Mouse (Mus musculus) heart, embryonic 14.5 days (tissue): ENCODE measurements around the gene Ccdc30. TPM values are rescaled to one million over a fixed set of nuclear protein-coding genes. Genes with fewer than 3 reads are reported as not detected.

Experiments
- ATAC-seq: fragments of 200-750 bp; cut with Nextera tagmentation; 2 replicates; pipeline ENCODE4 v1.8.0; 2017; ENCODE audit warnings: low read depth, moderate TSS enrichment; ENCODE audit not compliant: insufficient number of reproducible peaks, insufficient read depth, low FRiP score
- H3K27ac ChIP-seq, 2 experiments: fragments of 200-500 bp in 1 of 2; fragments of 300-500 bp in 1 of 2; sonication (generic) in 1 of 2; replicated peaks in 1 of 2; 2 replicates each; pipeline ENCODE4 v1.5.1; 2012 to 2014; ENCODE audit warnings: low read depth in 2 of 2, low read length in 2 of 2, control low read depth in 1 of 2, mild to moderate bottlenecking in 1 of 2, mixed read lengths in 1 of 2; ENCODE audit not compliant: control insufficient read depth in 1 of 2, insufficient read depth in 1 of 2
- H3K27me3 ChIP-seq: fragments of 300-500 bp; sonication (generic); 2 replicates; pipeline ENCODE4 v1.6.1; 2014; ENCODE audit warnings: mild to moderate bottlenecking, low read length, control low read depth; ENCODE audit not compliant: control insufficient read depth, insufficient read depth
- H3K36me3 ChIP-seq: fragments of 300-500 bp; sonication (generic); 2 replicates; pipeline ENCODE4 v1.6.1; 2014; ENCODE audit warnings: mild to moderate bottlenecking, control low read depth, low read length, mixed read lengths; ENCODE audit not compliant: control insufficient read depth, insufficient read depth
- H3K4me1 ChIP-seq, 2 experiments: fragments of 200-500 bp in 1 of 2; fragments of 300-500 bp in 1 of 2; sonication (generic) in 1 of 2; 2 replicates each; pipeline ENCODE4 v1.6.1; 2012 to 2014; ENCODE audit warnings: low read length in 2 of 2, control low read depth in 1 of 2, mixed read lengths in 1 of 2; ENCODE audit not compliant: control insufficient read depth in 2 of 2, insufficient read depth in 2 of 2
- H3K4me2 ChIP-seq: fragments of 300-500 bp; sonication (generic); 2 replicates; pipeline ENCODE4 v1.6.1; 2014; ENCODE audit warnings: mild to moderate bottlenecking, low read length
- H3K4me3 ChIP-seq, 2 experiments: fragments of 200-500 bp in 1 of 2; fragments of 300-500 bp in 1 of 2; sonication (generic) in 1 of 2; 2 replicates each; pipeline ENCODE4 v1.5.1; 2012 to 2014; ENCODE audit warnings: low read length in 2 of 2, mild to moderate bottlenecking in 2 of 2, control low read depth in 1 of 2, low read depth in 1 of 2, moderate library complexity in 1 of 2; ENCODE audit not compliant: control insufficient read depth in 1 of 2, insufficient read depth in 1 of 2
- H3K9ac ChIP-seq: fragments of 300-500 bp; sonication (generic); 2 replicates; pipeline ENCODE4 v1.6.1; 2014; ENCODE audit warnings: mild to moderate bottlenecking, low read length
- H3K9me3 ChIP-seq: fragments of 300-500 bp; sonication (generic); 2 replicates; pipeline ENCODE4 v1.6.1; 2016; ENCODE audit warnings: low read length, control low read depth; ENCODE audit not compliant: control insufficient read depth
- WGBS: fragments of 180-500 bp; shearing (Covaris S2); extraction: QIAGEN DNeasy Blood & Tissue Kit; methylation state at CpG from one replicate; pipeline ENCODE4 v1.1.7; 2014; 5-methylcytosine and 5-hydroxymethylcytosine counted together
- polyA plus RNA-seq: library from polyadenylated mRNA; unstranded; fragments of >200 nt; fragmentation: Nextera tagmentation; extraction: Ambion mirVana; gene quantifications from 2 replicates; pipeline ENCODE4 v1.2.1, GENCODE M21; 2014

The Ccdc30 gene
- polyA plus RNA-seq, 1 experiment from 2014 or later: 4.6 TPM

- peaks cover 6 to 17% of the 10 kb centered on the region in 2 experiments for H3K4me1 ChIP-seq
- WGBS: 48% methylated on average over 5 of the region's 5 CpGs
- no peak overlapping the region for H3K4me3 ChIP-seq
- 0 out of 2 replicates have a peak overlapping the region, but pooled peaks have one; percentile 8 for H3K4me2 ChIP-seq
- H3K27me3 ChIP-seq: no peaks in the 10 kb centered on the region
- H3K27ac ChIP-seq: no peak overlapping the region
- H3K9ac ChIP-seq: 0 out of 2 replicates have a peak overlapping the region, but pooled peaks have one; percentile 30
- peaks cover 4% of the 10 kb centered on the region; the same call in 1 of the 2 replicates for H3K9me3 ChIP-seq
- H3K36me3 ChIP-seq: no peaks in the 10 kb centered on the region
- ATAC-seq: no peak
Observed at GRCm38 (mm10) chr4:119453128-119453527, 37.8 kb upstream of the Ccdc30 start.

- H3K4me1 ChIP-seq: peaks cover 6 to 13% of the 10 kb centered on the region in 2 experiments
- no peaks in the 10 kb centered on the region for H3K27me3 ChIP-seq
- 67% methylated on average over 7 of the region's 7 CpGs for WGBS
- H3K36me3 ChIP-seq: no peaks in the 10 kb centered on the region
- peaks cover 3% of the 10 kb centered on the region; the same call in 1 of the 2 replicates for H3K9me3 ChIP-seq
- no peak overlapping the region for H3K9ac ChIP-seq
- no peak overlapping the region for H3K4me2 ChIP-seq
- ATAC-seq: no peak
- H3K27ac ChIP-seq: no peak overlapping the region
- no peak overlapping the region for H3K4me3 ChIP-seq
Observed at GRCm38 (mm10) chr4:119450436-119450835, 35.1 kb upstream of the Ccdc30 start.

- H3K4me3 ChIP-seq: no peak overlapping the region
- H3K9ac ChIP-seq: no peak overlapping the region
- WGBS: 78% methylated on average over 3 of the region's 3 CpGs
- no peak for ATAC-seq
- no peaks in the 10 kb centered on the region for H3K36me3 ChIP-seq
- peaks cover 0 to 4% of the 10 kb centered on the region in 2 experiments; a peak in 1 of 4 replicates for H3K4me1 ChIP-seq
- H3K4me2 ChIP-seq: no peak overlapping the region
- no peaks in the 10 kb centered on the region for H3K27me3 ChIP-seq
- H3K9me3 ChIP-seq: no peaks in the 10 kb centered on the region
- H3K27ac ChIP-seq: no peak overlapping the region
Observed at GRCm38 (mm10) chr4:119447786-119448185, 32.5 kb upstream of the Ccdc30 start.

DNA sequence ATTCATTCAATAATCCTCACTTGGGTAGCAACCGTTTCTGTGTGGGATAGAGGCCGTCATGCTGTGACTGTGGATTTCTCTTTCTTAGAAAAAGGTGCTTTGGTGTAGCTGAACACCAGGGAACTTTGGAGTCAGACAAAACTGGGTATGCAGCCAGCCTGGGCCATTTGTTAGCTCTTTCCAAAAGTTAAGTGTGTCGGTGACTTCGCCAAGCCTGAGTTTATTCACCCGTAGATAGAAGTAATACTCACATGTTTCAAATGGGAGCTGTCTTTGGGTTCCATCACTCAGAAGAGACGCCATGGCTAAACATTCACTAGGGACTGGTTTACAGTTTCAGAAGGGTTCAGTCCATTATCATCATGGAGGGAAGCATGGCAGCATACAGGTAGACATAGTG lies 31.9 kb upstream of the Ccdc30 start:
- H3K9me3 ChIP-seq: no peaks in the 10 kb centered on the region
- no peaks in the 10 kb centered on the region for H3K36me3 ChIP-seq
- H3K27ac ChIP-seq: no peak overlapping the region
- no peaks in the 10 kb centered on the region for H3K27me3 ChIP-seq
- H3K9ac ChIP-seq: no peak overlapping the region
- no peak overlapping the region for H3K4me3 ChIP-seq
- 89% methylated on average over 6 of the region's 6 CpGs for WGBS
- H3K4me1 ChIP-seq: peaks cover 0 to 2% of the 10 kb centered on the region in 2 experiments; a peak in 1 of 4 replicates
- H3K4me2 ChIP-seq: no peak overlapping the region
- no peak for ATAC-seq

GRCm38 (mm10) chr4:119442539-119442938 lies 27.2 kb upstream of the Ccdc30 start:
- 51% methylated on average over 6 of the region's 6 CpGs for WGBS
- H3K36me3 ChIP-seq: no peaks in the 10 kb centered on the region
- ATAC-seq: no peak
- H3K4me3 ChIP-seq: no peak overlapping the region
- H3K27ac ChIP-seq: no peak overlapping the region
- no peaks in the 10 kb centered on the region for H3K9me3 ChIP-seq
- no peak overlapping the region for H3K9ac ChIP-seq
- H3K27me3 ChIP-seq: no peaks in the 10 kb centered on the region
- no peak overlapping the region for H3K4me2 ChIP-seq
- H3K4me1 ChIP-seq: peaks cover 0 to 2% of the 10 kb centered on the region in 2 experiments; a peak in 1 of 4 replicates

GRCm38 (mm10) chr4:119441836-119442235 lies 26.5 kb upstream of the Ccdc30 start:
- Histone ChIP-seq H3K36me3 (no peaks in the 10 kb centered on the region), H3K27me3 (no peaks in the 10 kb centered on the region), H3K9me3 (no peaks in the 10 kb centered on the region), H3K4me2 (no peak overlapping the region), H3K4me1 (peaks cover 0 to 2% of the 10 kb centered on the region in 2 experiments; a peak in 1 of 4 replicates), H3K9ac (no peak overlapping the region), H3K27ac (no peak overlapping the region), H3K4me3 (no peak overlapping the region)
- no peak for ATAC-seq
- WGBS: 83% methylated on average over 4 of the region's 4 CpGs

DNA sequence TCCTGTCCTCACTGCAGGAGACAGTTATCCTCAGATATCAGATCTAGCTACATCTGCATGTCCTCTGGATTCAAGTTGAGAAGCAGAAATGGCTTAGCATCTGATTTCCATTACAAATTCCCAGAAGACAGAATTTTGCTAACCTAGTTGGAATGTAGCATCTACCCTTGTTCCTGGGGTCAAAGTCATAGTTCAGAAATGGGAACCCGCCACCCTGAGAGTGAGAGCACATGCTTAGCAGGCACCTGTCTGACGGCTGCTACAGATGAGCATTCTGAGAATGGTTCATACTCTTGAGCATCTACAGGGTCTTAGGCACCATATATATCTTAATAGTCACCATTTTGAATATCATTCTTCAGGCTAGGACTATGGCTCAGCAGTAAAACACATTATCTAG lies 22.6 kb upstream of the Ccdc30 start:
- Histone ChIP-seq H3K27me3 (no peaks in the 10 kb centered on the region), H3K4me2 (no peak overlapping the region), H3K36me3 (no peaks in the 10 kb centered on the region), H3K9ac (no peak overlapping the region), H3K4me3 (no peak overlapping the region), H3K4me1 (peaks cover 0 to 2% of the 10 kb centered on the region in 2 experiments; a peak in 1 of 4 replicates), H3K9me3 (peaks cover 7% of the 10 kb centered on the region), H3K27ac (no peak overlapping the region)
- WGBS: 85% methylated on average over 2 of the region's 2 CpGs
- ATAC-seq: no peak

DNA sequence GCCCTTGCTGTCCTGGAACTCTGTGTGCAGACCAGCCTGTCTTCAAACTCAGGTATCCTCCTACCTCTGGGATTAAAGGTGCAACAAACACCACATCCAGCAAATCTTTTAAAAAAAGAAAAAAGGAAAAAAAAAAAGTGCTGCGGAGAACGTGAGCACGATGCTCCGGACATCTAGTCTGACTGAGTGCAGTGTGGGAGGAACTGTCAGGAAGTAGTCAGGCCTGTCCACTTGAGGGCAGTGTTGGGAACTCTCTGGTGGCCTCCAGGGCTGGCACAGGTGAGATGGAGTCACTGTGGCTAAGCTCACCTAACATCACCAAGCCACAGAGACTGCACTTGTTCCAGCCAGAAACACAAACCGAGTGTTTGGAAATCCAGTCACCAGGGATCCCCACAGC lies 15.4 kb upstream of the Ccdc30 start:
- Histone ChIP-seq H3K27ac (no peak overlapping the region), H3K9me3 (peaks cover under 1% of the 10 kb centered on the region; the same call in 1 of the 2 replicates), H3K36me3 (no peaks in the 10 kb centered on the region), H3K4me2 (peak overlapping the region; percentile 22), H3K27me3 (no peaks in the 10 kb centered on the region), H3K9ac (no peak overlapping the region), H3K4me3 (no peak overlapping the region), H3K4me1 (no peaks in the 10 kb centered on the region)
- no peak for ATAC-seq
- WGBS: 27% methylated on average over 5 of the region's 5 CpGs
